Mouse (Mus musculus) frontal cortex, postnatal 14 days (tissue): ENCODE results near the gene Naa25.
"Not testable (repeated sequence)": the region's sequence is repeated elsewhere in the genome, so short reads cannot be mapped to it uniquely, and the experiment has no call there.

Experiments
- DNase-seq, 2 experiments: peaks; one replicate each; pipeline ENCODE4 v3.0.0; 2022; ENCODE audit warnings: low spot score in 2 of 2

Gene Naa25

DNA sequence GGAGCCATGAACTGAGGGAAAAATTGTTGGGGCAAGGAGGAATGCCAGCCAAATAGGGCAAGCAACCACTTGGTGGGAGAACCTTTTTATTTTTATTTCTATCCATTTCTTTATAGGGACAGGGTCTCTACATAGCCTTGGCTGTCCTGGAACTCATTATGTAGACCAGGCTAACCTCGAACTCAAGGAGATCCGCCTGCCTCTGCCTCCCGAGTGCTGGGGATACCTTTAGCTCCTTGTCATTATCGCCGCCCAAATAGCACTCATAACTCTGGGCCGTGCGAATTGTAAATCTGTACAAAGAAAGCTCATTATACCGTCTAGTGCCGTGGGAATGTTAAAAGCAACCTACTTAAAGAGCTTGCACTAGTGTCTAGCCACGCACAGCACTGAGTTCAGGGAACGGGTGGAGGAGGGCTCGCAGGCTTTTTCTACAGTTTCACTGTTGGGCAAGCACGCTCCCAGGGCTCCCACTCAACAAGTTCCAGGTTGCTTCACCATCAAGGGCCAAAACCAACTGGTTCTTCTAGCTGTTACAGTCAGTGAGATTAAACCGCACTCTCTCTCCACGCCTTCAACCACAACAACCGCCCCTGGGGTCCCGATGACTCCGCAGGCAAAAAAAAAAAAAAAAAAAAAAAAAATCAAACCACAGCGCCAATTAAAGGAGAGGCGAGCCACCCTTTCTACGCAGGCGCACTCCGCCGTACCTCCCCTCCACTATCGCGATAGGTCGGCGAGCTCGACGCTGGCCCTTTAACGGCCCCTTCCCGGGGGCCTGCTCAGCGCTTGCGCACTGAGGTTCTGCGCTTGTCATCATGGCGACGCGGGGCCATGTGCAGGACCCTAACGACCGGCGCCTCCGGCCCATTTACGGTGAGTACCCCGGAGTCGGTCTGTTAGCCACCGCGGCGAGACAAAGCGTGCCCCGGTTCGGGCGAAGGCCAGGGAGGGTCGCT is at the start of gene Naa25:
Naa25 (plus strand) TSS at position 750 of the 959 bp plus-strand sequence.
- peak; percentile 86 to 91 for DNase-seq

DNA sequence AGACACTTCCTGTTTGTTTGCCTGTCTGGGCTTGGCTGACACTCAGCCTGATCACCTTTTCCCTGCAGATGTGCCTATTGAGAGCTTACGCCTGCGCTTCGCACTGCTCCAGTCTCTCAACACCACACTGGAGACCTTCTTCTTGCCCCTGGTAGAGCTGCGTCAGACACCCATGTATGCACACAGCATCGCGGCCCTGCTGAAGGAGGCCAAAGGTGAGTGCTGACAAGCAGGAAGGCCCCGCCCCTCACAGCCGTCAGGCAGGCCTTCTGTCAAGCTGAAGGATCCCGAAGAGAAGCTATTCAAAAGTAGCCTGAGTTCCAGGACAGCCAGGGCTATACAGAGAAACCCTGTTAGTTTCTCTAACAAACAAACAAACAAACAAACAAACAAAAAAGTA is 38.5 kb upstream of the Naa25 start:
- DNase-seq = no peak

DNA sequence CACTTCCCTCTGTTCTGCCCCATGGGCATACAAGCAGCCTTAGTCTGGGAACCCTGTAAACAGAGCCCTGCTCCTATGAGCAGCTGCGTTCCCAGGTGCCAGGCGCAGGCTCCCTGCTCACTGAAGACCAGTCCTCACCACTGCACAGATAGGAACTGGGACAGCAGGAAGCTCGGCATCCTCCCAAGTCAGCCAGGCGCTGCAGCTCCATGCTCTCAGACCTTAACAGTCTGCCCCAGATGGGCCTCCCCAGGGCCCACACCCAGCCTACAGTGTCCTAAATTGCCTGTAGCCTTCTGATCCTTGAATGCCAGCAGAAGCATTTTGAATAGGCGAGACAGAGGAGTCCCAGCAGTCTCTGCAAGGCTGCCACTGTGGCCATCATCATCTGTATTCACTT is 36.0 kb upstream of the Naa25 start:
- no peak for DNase-seq

DNA sequence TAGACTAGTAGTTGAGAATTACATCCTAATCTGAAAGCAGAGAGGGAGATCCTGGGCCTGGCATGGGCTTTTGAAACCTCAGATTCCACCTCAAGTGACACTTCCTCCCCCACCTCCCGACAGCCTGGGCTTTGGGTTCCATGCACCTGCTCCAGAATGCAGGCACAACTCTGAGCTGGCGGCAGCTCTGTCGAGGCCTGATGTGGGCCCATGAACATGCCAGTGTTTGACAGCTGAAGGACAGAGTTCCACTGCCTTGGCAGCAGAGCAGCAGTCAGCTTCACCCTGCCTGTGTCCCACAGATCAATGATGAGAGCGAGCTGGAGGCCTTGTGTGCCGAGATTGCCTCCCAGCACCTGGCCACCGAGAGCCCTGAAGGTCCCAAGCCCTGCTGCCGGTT is 34.3 kb upstream of the Naa25 start:
- no peak for DNase-seq

DNA sequence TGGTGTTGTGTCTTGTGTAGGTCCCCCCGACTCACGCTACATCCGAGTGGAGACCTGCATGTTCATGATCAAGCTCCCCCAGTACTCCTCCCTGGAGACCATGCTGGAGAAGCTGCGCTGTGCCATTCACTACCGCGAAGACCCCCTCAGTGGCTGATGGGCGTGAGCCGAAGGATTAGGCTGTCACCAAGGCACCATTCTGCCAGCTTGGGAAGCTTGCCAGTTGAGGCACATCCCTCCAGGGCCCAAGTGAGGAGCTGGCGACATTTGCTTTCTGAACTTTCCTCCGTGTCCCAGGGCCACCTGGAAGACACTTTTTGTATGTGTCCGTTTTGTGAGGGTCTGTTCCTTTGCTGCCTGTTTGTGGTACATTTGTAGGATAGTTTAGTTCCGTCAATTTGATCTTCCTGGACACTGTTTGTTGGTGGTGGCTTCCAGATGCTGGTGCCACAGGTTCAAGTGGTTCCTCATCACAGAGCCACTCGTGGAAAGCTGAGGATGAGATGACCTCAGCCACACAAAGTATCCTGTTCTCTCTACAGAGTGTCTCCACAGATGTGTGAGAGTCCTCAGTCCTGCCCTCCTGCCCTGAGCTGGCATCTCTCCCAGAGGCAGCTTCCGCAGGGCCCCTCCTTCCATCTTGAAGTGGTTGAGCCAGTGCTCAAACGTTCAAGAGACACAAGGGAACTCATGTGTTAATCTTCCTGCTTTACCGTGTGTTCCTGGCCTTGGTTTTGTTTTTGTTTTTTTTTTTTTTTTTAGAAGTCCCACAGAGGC is 31.1 kb upstream of the Naa25 start:
- no peak for DNase-seq

DNA sequence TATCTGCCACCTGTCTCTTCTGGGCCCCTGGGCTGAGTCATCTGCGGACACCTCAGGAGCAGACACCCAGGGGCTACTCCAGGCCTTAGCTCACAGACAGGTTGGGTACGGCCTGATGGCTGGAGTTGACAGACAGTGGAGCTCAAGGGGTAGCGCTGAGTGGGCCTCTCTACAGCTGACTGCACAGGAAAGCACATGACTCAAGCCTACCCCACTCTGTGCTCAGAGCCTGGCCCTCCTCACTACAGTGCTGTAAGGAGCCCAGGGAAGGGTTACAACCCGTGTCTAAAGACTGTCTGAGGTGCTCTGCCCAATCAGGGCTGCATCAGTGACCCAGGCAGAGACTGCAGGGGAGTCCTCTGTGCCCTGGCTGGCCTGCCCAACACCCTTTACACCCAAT is 30.5 kb upstream of the Naa25 start:
- DNase-seq = no peak

DNA sequence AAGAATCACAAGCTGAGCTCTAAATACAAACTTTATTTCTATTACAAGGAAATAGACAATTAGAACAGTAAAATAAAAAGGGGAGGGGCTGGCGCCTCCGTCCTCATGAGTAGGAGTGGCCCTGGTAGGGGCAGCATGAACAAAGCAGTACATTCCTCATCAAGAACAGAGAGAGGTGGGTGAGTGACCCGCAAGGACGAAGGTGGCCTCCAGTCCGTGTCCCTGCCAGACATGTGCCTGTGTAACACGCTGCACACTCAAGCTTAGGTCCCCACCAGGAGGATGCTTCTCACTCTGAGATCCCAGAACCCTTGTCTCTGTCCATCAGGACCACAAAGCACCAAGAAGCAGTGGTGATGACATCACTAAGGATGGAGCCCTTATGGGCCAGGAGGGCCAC is 26.0 kb upstream of the Naa25 start:
- DNase-seq = no peak

DNA sequence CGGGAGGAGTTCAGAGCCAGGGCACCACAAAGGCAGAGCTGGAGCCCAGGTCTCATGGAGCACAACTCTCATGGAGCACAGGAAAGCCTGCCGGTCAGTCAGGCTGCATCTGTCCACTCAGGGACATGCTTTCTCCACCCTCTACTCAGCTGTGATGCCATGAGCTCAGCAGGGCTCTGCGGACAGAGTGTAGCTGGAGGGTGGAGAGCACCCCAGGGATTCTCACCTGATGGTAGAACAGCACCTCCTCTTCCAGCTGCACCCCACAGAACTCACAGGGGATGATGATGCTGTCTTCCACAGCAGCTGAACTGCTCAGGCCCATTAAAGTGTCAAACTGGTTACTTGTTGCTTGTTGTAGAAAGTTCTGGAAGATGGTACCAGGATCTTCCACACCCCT is 22.9 kb upstream of the Naa25 start:
- DNase-seq = no peak

DNA sequence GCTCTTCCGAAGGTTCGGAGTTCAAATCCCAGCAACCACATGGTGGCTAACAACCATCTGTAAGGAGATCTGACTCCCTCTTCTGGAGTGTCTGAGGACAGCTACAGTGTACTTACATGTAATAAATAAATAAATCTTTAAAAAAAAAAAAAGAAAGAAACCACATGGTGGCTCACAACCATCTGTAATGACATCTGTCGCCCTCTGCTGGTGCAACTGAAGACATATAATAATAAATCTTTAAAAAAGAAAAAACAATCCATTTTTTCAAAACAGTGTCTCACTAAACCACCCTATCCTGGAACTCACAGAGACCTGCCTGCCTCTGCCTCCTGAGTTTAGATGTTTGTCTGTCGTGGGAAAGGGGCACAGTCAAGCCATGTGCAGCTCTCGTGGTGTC is 20.8 kb upstream of the Naa25 start:
- not testable (repeated sequence) for DNase-seq

DNA sequence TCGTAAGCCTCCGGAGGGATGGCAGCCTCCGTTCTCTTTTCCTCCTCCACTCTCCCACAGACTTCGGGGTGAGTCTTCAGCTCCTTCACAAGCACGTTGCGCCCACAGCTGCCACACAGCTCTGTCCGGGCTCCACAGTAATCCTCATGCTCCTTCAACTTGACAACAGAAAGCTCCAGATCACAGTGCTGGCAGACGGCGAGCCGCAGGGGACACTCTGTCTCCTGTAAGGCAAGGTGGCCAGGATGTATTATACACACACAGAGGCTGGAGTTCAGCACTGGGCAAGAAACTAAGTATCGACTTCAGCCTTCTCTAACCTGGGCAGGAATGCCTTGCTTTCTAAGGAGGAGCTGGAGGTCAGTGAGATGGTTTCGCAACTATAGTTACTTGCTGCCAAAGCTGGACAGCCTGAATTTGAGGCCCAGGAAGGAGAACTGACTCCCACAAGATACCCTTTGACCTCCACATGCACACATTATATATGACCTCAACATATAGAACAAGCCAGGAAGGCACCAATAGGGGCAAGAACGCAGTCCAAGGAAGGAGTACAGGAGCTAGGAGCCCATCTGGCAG is 19.0 kb upstream of the Naa25 start:
- DNase-seq = no peak

DNA sequence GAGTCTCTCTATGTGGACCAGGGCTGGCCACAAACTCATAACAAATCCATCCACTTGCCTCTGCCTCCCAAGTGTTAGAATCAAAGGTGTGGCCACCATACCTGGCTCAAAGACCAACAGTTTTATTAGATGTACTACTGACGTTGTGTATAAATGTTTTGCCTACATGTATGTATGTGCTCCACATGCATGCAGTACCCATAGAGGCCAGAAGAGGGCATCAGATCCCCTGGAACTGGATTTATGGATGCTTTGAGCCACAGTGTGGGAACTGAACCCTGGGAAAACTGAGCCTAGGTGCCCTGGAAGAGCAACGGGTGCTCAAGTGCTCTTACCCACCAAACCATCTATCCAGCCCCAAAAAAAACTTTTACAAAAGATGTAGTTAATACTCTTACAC is 17.0 kb upstream of the Naa25 start:
- DNase-seq = no peak

DNA sequence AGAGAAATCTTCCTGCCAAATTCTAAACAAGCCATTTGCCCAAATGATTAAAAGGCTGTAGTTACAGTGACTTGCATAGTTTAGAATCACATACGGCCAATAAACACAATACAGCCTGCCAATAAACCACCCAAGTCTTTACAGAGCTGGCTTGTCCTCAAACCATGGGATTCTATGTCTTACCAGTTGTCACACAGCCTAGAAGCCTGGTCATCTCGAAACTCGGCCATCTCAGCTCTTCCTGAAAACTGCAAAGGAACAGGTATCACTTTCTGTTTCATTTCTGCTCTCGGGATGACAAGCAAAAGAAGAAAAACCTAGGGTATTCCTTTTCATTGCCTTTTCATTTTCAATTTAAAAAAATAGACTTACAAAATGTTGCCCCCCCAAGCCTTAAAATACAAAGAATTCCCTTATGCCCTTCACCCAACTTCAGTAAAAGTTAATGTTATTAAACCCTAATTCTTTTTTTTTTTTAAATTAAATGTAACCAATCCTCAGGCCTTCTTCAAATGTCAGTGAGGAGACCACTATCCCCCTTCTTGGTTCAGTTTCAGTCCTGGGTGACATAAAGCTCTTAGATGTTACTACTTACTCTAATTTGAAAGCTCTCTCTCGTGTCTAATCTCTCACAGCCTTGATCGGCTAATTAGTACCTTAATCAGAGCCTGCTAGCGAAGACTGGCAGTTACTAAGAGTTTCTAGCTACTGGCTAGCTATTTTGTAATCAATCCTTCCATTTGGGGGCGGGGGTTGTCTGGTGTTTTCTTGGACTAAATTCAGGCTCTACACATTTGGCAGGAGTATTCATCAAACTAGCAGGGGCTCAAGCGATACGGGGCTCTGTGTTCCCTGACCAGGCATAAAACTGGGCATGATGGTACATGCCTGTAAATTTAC is 13.6 kb upstream of the Naa25 start:
- no peak for DNase-seq

DNA sequence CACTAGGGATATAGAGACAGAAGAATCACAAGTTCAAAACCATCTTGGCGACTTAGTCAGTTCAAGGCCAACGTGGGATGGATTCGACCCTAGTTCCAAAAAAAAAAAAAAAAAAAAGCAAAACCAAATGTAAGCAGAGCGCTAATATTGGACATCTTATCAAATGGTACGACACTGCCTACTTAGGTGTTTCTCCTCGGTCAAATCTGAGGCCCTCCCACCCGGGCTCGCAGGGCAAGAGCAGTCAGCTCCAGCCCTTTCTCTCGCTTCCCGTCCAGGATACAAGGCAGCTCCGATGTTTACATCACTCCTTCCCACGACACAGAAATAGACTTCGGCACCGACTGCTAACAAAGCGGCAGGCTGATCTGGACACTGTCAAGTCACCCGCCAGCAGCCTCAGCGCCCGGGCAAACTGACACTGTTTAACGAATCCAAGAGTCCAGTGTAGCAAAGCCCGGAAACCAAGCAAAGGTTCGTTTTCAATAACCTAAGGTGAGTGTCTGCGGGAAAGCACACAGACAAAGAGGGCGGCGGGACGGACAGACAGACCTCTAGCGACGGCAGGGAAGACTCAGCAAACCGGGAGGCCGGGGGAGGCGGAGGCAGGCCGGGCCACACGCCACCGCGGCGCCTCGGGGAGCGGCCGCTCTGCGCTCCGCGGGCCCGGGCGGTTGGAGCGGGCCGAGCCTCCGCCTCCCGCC is 12.8 kb upstream of the Naa25 start:
- peak in 1 of 2 experiments; percentile 53 for DNase-seq

DNA sequence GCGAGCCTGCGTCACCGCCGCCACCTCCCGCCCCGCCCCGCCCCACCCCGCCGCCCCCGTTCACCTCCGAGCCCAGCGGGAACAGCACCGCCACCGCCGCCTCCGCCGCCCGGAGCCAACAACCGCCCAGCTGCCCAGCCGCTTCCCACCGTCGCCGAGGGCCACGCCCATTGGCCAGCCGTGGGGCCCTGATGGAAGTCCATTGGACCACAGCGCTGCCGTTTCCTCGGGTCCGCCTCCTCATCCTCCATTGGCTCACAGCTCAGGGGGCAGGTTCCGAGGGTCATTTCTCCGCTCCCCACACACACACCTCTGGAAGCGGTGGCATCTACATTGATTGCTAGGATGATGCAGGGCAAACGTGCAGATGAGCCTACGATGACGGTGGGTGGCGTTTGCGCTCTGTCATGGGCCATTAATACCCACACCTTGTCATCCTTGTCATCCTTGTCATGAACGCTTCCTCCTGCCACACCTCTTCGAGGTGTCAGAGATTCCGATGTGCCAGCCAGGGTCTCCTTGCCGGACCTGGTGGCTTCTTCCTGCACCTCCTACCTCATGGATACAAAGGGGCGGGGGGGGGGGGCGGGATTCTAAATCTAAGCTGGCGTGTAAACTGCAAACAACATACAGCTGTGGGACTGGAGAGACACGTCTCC is 12.1 kb upstream of the Naa25 start, which contains the start of gene Trafd1:
Trafd1 (minus strand) TSS at position 172 of the 659 bp plus-strand sequence.
- DNase-seq = peak; percentile 89 to 93

DNA sequence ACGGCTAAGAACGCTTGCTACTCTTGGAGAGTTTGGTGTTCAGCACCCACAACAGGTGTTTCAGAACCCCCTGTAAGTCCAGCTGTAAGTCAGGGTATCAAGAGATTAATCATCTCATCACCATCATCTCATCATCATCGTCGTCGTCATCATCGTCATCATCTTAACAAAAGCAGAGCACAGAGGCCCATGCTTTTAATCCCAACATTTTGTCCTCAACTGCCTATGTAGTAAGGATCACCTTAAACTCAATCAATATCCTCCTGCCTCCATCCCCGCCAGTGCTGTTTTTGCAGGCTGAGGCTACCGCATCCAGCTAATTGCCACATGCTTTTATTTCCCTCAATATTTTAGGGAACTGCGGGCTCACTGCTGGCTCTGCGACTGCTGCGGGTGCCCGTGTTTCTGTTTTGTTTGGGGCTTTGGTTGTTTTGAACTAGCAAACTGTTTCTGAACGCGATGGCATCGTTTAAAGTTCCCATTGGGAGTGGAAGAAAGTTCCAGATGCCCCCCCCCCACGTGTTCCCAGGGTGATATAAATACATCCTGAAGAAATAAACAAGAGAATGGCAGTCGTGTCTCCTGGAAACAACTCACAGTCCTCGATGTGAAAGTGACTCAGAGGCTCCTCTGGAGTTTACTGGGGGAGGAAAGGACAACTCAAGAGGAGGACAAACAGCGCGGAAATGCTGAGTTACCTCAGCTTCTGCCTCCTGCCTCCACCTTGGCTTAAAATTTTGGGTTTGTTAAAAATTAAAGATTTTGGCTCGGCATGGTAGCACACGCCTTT is 11.4 kb upstream of the Naa25 start:
- no peak for DNase-seq

DNA sequence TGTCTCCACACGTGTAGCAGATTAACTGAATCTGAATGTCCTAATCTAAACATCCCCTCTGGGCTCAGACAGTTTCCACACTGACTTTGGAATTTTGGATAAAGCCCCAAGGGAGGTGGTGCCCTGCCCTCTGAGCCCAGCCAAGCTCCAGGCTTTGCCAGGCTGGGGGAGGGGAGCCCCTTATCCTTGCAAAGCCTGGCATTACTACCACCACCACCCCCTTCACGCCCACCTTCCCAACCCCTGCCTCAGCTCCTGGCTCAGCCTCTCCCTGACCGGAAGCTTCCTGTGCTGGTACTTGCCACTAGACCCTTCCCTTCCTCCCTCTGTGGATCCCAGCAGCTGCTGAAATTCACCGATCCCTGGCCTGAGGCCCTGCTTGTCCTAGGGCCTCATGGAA is 10.6 kb upstream of the Naa25 start:
- DNase-seq = no peak

DNA sequence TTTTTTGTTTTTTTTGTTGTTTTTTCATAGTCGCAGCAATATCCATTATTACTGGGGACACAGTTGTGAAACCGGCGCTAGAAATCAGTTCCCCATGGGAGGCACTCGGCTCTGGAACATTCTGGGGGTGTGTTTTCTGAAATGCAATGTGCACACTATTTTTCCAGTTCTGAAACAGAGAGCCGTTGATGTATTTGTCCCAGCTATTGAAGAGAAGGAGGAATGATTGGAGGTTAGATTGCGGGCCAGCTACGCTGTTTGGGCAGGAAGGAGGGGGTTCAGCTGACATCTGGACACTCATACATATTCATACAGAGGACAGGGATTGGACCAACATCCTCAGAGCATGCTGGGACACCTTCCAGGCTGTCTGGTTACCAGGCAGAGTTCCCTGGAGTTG is 8.6 kb upstream of the Naa25 start:
- no peak for DNase-seq

DNA sequence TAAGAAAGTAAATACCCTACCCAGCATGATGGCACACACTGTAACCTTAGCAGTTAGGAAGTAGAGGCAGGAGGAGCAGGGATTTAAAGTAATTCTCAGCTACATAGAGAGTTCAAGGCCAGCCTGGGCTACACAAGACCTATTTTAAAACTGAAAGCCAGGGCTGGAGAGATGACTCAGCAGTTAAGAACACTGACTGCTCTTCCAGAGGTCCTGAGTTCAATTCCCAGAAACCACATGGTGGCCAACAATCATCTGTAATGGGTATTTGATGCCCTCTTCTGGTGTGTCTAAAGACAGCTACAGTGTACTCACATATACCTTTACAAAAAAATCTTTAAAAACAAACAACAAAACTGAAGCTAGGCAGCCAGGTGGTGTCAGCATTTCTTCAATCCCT is 8.0 kb upstream of the Naa25 start:
- DNase-seq = no peak

DNA sequence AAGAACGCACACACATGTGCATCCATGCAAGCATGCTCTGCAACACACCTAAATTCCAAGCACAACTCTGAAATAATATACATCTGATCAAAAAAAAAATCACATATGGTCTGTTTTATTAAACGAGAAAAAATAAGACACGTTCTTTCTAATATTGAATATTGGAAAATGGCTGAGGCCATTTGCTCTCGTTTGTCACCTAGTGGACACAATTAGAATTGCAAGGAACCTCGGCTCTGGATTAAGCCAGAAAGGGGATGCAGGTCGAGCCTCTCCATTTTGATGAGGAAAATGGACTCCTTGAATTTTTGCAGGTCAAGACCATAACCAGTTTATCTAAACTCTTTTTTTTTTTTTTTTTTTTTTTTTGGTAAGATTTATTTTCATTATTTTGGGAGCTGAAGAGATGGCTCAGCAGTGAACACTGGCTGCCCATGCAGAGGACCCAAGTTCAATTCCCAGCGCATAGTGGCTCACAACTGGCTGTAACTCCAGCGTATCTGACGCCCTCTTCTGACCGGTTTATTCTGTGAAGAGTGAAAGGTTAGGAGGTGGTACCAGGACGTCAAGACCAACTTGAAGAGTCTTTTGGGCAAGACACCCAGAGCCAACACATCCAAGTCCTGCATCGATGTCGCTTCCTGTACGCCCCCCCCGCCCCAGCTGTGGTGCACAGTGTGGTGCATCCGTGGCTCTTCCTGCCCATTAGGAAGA is 4.9 kb upstream of the Naa25 start:
- DNase-seq = no peak
